Mouse (Mus musculus) heart, postnatal 0 days (tissue): ENCODE measurements around the gene Gjb3. TPM values are rescaled to one million over a fixed set of nuclear protein-coding genes. Genes with fewer than 3 reads are reported as not detected.

Experiments
- ATAC-seq: fragments of 200-750 bp; cut with Nextera tagmentation; 2 replicates; pipeline ENCODE4 v1.8.0; 2017; ENCODE audit warnings: low read depth, moderate number of reproducible peaks, moderate library complexity; ENCODE audit not compliant: insufficient read depth
- DNase-seq: peaks from one replicate; pipeline ENCODE4 v3.0.0-alpha.2; 2016; ENCODE audit warnings: low spot score
- H3K27ac ChIP-seq: fragments of 300-500 bp; sonication (generic); 2 replicates; pipeline ENCODE4 v1.5.1; 2014; ENCODE audit warnings: low read depth, mild to moderate bottlenecking
- H3K27me3 ChIP-seq: fragments of 300-500 bp; sonication (generic); 2 replicates; pipeline ENCODE4 v1.6.1; 2014; ENCODE audit warnings: low read length, mixed read lengths; ENCODE audit not compliant: control insufficient read depth, insufficient read depth
- H3K36me3 ChIP-seq: fragments of 300-500 bp; sonication (generic); replicated peaks from 2 replicates; pipeline ENCODE4 v1.6.1; 2014; ENCODE audit warnings: low read length, mixed read lengths; ENCODE audit not compliant: control insufficient read depth, insufficient read depth
- H3K4me1 ChIP-seq: fragments of 300-500 bp; sonication (generic); 2 replicates; pipeline ENCODE4 v1.6.1; 2014; ENCODE audit warnings: antibody characterized with exemption; ENCODE audit not compliant: control insufficient read depth, insufficient read depth
- H3K4me2 ChIP-seq: fragments of 300-500 bp; sonication (generic); 2 replicates; pipeline ENCODE4 v1.6.1; 2014; ENCODE audit warnings: low read depth, mild to moderate bottlenecking, low read length, moderate library complexity
- H3K4me3 ChIP-seq: fragments of 300-500 bp; sonication (generic); 2 replicates; pipeline ENCODE4 v1.5.1; 2014; ENCODE audit warnings: low read depth, low read length
- H3K9ac ChIP-seq: fragments of 300-500 bp; sonication (generic); replicated peaks from 2 replicates; pipeline ENCODE4 v1.6.1; 2014; ENCODE audit warnings: low read depth, low read length, mixed read lengths
- H3K9me3 ChIP-seq: fragments of 300-500 bp; sonication (generic); replicated peaks from 2 replicates; pipeline ENCODE4 v1.6.1; 2016; ENCODE audit warnings: low read length; ENCODE audit not compliant: control insufficient read depth
- CTCF ChIP-seq: IDR thresholded peaks from 2 replicates; pipeline ENCODE4 v1.5.1; 2016; ENCODE audit warnings: antibody characterized with exemption, control low read depth, low read depth
- EP300 ChIP-seq: IDR thresholded peaks from 2 replicates; pipeline ENCODE4 v1.6.1; 2016; ENCODE audit warnings: antibody characterized with exemption, low read depth
- WGBS: fragments of 180-500 bp; shearing (Covaris S2); extraction: QIAGEN DNeasy Blood & Tissue Kit; methylation state at CpG from one replicate; pipeline ENCODE4 v1.1.7; 2014; 5-methylcytosine and 5-hydroxymethylcytosine counted together
- polyA plus RNA-seq: library from polyadenylated mRNA; unstranded; fragments of >200 nt; fragmentation: Nextera tagmentation; extraction: Ambion mirVana; gene quantifications from 2 replicates; pipeline ENCODE4 v1.2.1, GENCODE M21; 2015
- total RNA-seq: library from RNA; depleted of rRNA; stranded (reverse); fragments of >200 nt; gene quantifications from 2 replicates; pipeline ENCODE4 v1.2.3, GENCODE M21; 2014; ENCODE audit warnings: low replicate concordance; rRNA removed

The Gjb3 gene
- total and polyA plus RNA-seq, 2 experiments from 2014 or later: 0.16 TPM; not detected in 1

DNA sequence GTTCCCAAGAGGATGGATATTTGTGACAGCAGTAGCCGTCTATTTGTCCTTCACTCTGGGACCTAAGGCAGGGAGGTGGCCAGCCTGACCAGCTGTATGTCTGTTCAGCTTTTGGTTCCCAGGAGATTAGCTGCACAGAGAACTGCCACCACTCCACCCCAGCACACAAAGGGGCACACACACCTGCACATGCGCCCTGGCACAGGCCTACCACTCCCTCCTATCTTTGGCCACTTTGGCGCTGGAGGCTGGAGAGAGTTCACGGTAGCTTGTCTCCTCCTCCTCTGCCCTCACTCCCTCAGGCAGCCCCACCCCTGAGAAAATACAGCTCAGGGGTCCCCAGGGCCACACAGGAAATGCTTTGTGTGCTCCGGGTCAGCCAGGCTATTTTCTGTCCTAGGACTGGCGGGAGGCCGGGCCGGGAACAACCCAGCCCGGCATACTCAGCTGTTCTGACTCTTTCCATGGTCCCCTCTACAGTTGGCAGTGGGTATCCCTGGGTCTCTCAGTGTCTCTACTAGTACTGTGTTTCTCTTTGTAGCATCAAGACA, 52.1 kb downstream of the Gjb3 start:
- Histone ChIP-seq H3K27me3 (no peaks in the 10 kb centered on the region), H3K9me3 (no peaks in the 10 kb centered on the region), H3K9ac (no peak overlapping the region), H3K27ac (peak overlapping the region; percentile 72), H3K4me3 (no peak overlapping the region), H3K36me3 (no peaks in the 10 kb centered on the region), H3K4me2 (no peak overlapping the region), H3K4me1 (0 out of 2 replicates have a peak, but pooled peaks cover 11% of the 10 kb centered on the region)
- TF ChIP-seq CTCF (no peak), EP300 (no peak)
- peak; percentile 46 for DNase-seq
- 41% methylated on average over 9 of the region's 9 CpGs for WGBS
- peak; percentile 74 for ATAC-seq

Other genes with a start within 250 kb of the Gjb3 start
- 1.8 and 8.2 TPM in 2 replicates for gene Tmem35b, start 207.2 kb downstream of the Gjb3 start, total RNA-seq
- 9.1 and 10.2 TPM in 2 replicates for gene Tmem35b, start 207.2 kb downstream of the Gjb3 start, polyA plus RNA-seq
- gene Dlgap3, start 161.6 kb downstream of the Gjb3 start, total RNA-seq: 0.15 and 0.57 TPM in 2 replicates
- gene Dlgap3, start 161.6 kb downstream of the Gjb3 start, polyA plus RNA-seq: 0.12 and 0.15 TPM in 2 replicates
- 58.4 and 58.6 TPM in 2 replicates for gene Smim12, start 87.1 kb downstream of the Gjb3 start, total RNA-seq
- 69.0 and 74.7 TPM in 2 replicates for gene Smim12, start 87.1 kb downstream of the Gjb3 start, polyA plus RNA-seq
- 38.4 and 45.0 TPM in 2 replicates for gene Gja4, start 16.8 kb downstream of the Gjb3 start, total RNA-seq
- gene Gja4, start 16.8 kb downstream of the Gjb3 start, polyA plus RNA-seq: 20.7 and 23.4 TPM in 2 replicates
- not detected in 2 replicates for gene Gjb4, start 23.2 kb upstream of the Gjb3 start, total RNA-seq
- gene Gjb4, start 23.2 kb upstream of the Gjb3 start, polyA plus RNA-seq: not detected in 2 replicates
- gene Gjb5, start 27.3 kb upstream of the Gjb3 start, total RNA-seq: 1.7 and 2.7 TPM in 2 replicates
- 0.51 and 0.63 TPM in 2 replicates for gene Gjb5, start 27.3 kb upstream of the Gjb3 start, polyA plus RNA-seq